29 mouse cellular contexts compared by ENCODE assay signal in genomic region chr16:38609092-38609491, GRCm38 (mm10). TPM values are rescaled to one million over a fixed set of nuclear protein-coding genes. Genes with fewer than 3 reads are reported as not detected.
DNase-seq lines count a peak whose midpoint lies in the region; ATAC-seq and TF ChIP-seq lines count a peak whose summit lies in the region.
"Had no signal": no experiment of that assay in that cellular context is flagged by ENCODE, and none has a peak within 500 bp of the region (broad histone marks: within the 10 kb centered on the region; RNA-seq: fewer than 3 reads in every experiment).

No protein-coding gene starts in this region.

- H3K9me3 ChIP-seq in kidney, embryonic 15.5 days (replicated peaks) = peaks cover 3% of the 10 kb centered on the region; the same call in 1 of the 2 replicates
- no peaks in the 10 kb centered on the region for H3K9me3 ChIP-seq in liver, embryonic 11.5 days (ENCODE audit: control insufficient read depth, low read length)
- H3K9me3 ChIP-seq: embryonic facial prominence, embryonic 15.5 days; forebrain, embryonic 15.5 days; hindbrain, embryonic 13.5 days; limb, embryonic 10.5 days; limb, embryonic 15.5 days; midbrain, embryonic 13.5 days had no signal

- peaks cover 43% of the 10 kb centered on the region for H3K36me3 ChIP-seq in kidney, embryonic 15.5 days
- H3K36me3 ChIP-seq in testis, adult 2 months (ENCODE audit: control insufficient read depth, insufficient read depth, low read length) = no peaks in the 10 kb centered on the region
- H3K36me3 ChIP-seq in liver, embryonic 11.5 days (ENCODE audit: control insufficient read depth, insufficient read depth, low read length) = peaks cover 11% of the 10 kb centered on the region
- H3K36me3 ChIP-seq: forebrain, embryonic 15.5 days had no signal

- no peak for TF ChIP-seq CTCF in testis, adult 2 months (IDR thresholded peaks at IDR 0.05; ENCODE audit: control insufficient read depth, insufficient read depth, insufficient replicate concordance, low read depth, low read length)

- no peak for ATAC-seq in kidney, embryonic 15.5 days (replicated peaks; ENCODE audit: low FRiP score)
- ATAC-seq in common myeloid progenitor, adult 5-6 weeks (replicated peaks; ENCODE audit: low read depth, poor library complexity, severe bottlenecking) = 0 out of 2 replicates have a peak, but pooled peaks have one; percentile 32
- peak; percentile 57; the same call in 1 of the 2 replicates for ATAC-seq in megakaryocyte-erythroid progenitor cell, adult 5-6 weeks (replicated peaks; ENCODE audit: low FRiP score, low TSS enrichment, poor library complexity, severe bottlenecking)
- ATAC-seq in liver, embryonic 11.5 days (replicated peaks; ENCODE audit: low FRiP score) = no peak
- ATAC-seq: CD4-positive, CD25-positive, alpha-beta regulatory T cell, adult 4 months; forebrain, embryonic 15.5 days; midbrain, embryonic 13.5 days; Patski had no signal

- H3K4me1 ChIP-seq in kidney, embryonic 15.5 days = no peaks in the 10 kb centered on the region
- H3K4me1 ChIP-seq in testis, adult 2 months (ENCODE audit: control insufficient read depth, insufficient read depth, low read length) = no peaks in the 10 kb centered on the region; the same call in 1 of the 2 replicates
- H3K4me1 ChIP-seq in liver, embryonic 11.5 days (replicated peaks; ENCODE audit: control insufficient read depth, insufficient read depth, low read length) = no peaks in the 10 kb centered on the region
- H3K4me1 ChIP-seq: embryonic facial prominence, embryonic 15.5 days; forebrain, embryonic 15.5 days; hindbrain, embryonic 13.5 days; limb, embryonic 10.5 days; midbrain, embryonic 13.5 days had no signal

- H3K27me3 ChIP-seq in kidney, embryonic 15.5 days = no peaks in the 10 kb centered on the region
- no peaks in the 10 kb centered on the region for H3K27me3 ChIP-seq in testis, adult 2 months (ENCODE audit: control insufficient read depth, insufficient read depth, low read length)
- no peaks in the 10 kb centered on the region for H3K27me3 ChIP-seq in liver, embryonic 11.5 days (replicated peaks; ENCODE audit: control insufficient read depth, insufficient read depth, low read length)
- H3K27me3 ChIP-seq: embryonic facial prominence, embryonic 15.5 days; forebrain, embryonic 15.5 days; hindbrain, embryonic 13.5 days; limb, embryonic 15.5 days; midbrain, embryonic 13.5 days; neural tube, embryonic 13.5 days; Patski had no signal

- H3K9ac ChIP-seq in kidney, embryonic 15.5 days = no peak overlapping the region
- H3K9ac ChIP-seq in liver, embryonic 11.5 days (ENCODE audit: low read depth, low read length) = no peak overlapping the region
- H3K9ac ChIP-seq: embryonic facial prominence, embryonic 15.5 days; forebrain, embryonic 15.5 days; hindbrain, embryonic 13.5 days; limb, embryonic 15.5 days; liver, embryonic 14.5 days; midbrain, embryonic 13.5 days; neural tube, embryonic 13.5 days had no signal

- no peak for TF ChIP-seq POLR2A in testis, adult 2 months (IDR thresholded peaks at IDR 0.05; ENCODE audit: control insufficient read depth, low read depth, low read length)

- DNase-seq in kidney, postnatal 36 days = no peak
- DNase-seq in testis, postnatal 14 days (ENCODE audit: low spot score) = no peak
- DNase-seq in right cerebral cortex, postnatal 36 days (ENCODE audit: low spot score in 2 of 2) = no peak
- DNase-seq in liver, embryonic 11.5 days (ENCODE audit: low spot score) = no peak
- DNase-seq: adrenal gland, postnatal 14 days; cerebellum, adult 11 months; cerebellum, adult 9-10 months; cerebellum, postnatal 36 days; gastrocnemius, postnatal 14 days; heart, postnatal 36 days; kidney, adult 18-20 months; layer of hippocampus, adult 9-11 months; lung, adult 2 months; lung, postnatal 10 days had no signal

- H3K27ac ChIP-seq in kidney, embryonic 15.5 days = no peak overlapping the region
- H3K27ac ChIP-seq in testis, adult 2 months (ENCODE audit: control insufficient read depth, insufficient read depth, low read depth, low read length) = no peak overlapping the region
- no peak overlapping the region for H3K27ac ChIP-seq in liver, embryonic 11.5 days (ENCODE audit: low read depth, low read length)
- H3K27ac ChIP-seq: embryonic facial prominence, embryonic 15.5 days; forebrain, embryonic 15.5 days; hindbrain, embryonic 13.5 days; limb, embryonic 10.5 days; limb, embryonic 15.5 days; liver, embryonic 14.5 days; midbrain, embryonic 13.5 days; neural tube, embryonic 13.5 days had no signal

- peak overlapping the region; percentile 37 for H3K4me2 ChIP-seq in kidney, embryonic 15.5 days
- no peak overlapping the region for H3K4me2 ChIP-seq in liver, embryonic 11.5 days
- H3K4me2 ChIP-seq: embryonic facial prominence, embryonic 15.5 days; forebrain, embryonic 15.5 days; heart, embryonic 11.5 days; hindbrain, embryonic 13.5 days; limb, embryonic 15.5 days; midbrain, embryonic 13.5 days; neural tube, embryonic 13.5 days had no signal

- H3K4me3 ChIP-seq in kidney, embryonic 15.5 days (replicated peaks) = no peak overlapping the region
- H3K4me3 ChIP-seq in testis, adult 2 months (ENCODE audit: control insufficient read depth, low read depth, low read length) = peak overlapping the region; percentile 24; the same call in 1 of the 2 replicates
- no peak overlapping the region for H3K4me3 ChIP-seq in liver, embryonic 11.5 days (ENCODE audit: low read depth, low read length)
- H3K4me3 ChIP-seq: embryonic facial prominence, embryonic 15.5 days; forebrain, embryonic 15.5 days; hindbrain, embryonic 13.5 days; limb, embryonic 10.5 days; limb, embryonic 15.5 days; midbrain, embryonic 13.5 days; neural tube, embryonic 13.5 days had no signal

- WGBS in kidney, embryonic 15.5 days = 58% methylated on average over 18 of the region's 18 CpGs
- WGBS in liver, embryonic 11.5 days = 75% methylated on average over 18 of the region's 18 CpGs

RNA-seq across cellular contexts. Expression of gene Tmem39a, which starts 50.6 kb away (rescaled TPM):
- 118 and 125 TPM in 2 replicates for polyA plus RNA-seq in kidney, embryonic 15.5 days (2015; fragmentation: Nextera tagmentation; extraction: Ambion mirVana)
- polyA plus RNA-seq in testis, adult 2 months (2012; rRNA removed) = 43.7 and 45.1 TPM in 2 replicates
- 30.0 and 76.3 TPM in 2 replicates for total RNA-seq in common myeloid progenitor, adult 5-6 weeks (2017)
- total RNA-seq in megakaryocyte-erythroid progenitor cell, adult 5-6 weeks (2014; fragmentation: Nextera tagmentation) = 32.5 and 48.5 TPM in 2 replicates
- total RNA-seq in megakaryocyte-erythroid progenitor cell, adult 5-6 weeks (2017) = 23.8 and 51.7 TPM in 2 replicates
- polyA plus RNA-seq in liver, embryonic 11.5 days (2014; fragmentation: Nextera tagmentation; extraction: Ambion mirVana) = 88.7 and 89.3 TPM in 2 replicates

RNA-seq across cellular contexts. Expression of gene Poglut1, which starts 59.0 kb away (rescaled TPM):
- polyA plus RNA-seq in kidney, embryonic 15.5 days (2015; fragmentation: Nextera tagmentation; extraction: Ambion mirVana) = 58.0 and 60.6 TPM in 2 replicates
- 3.9 and 4.3 TPM in 2 replicates for polyA plus RNA-seq in testis, adult 2 months (2012; rRNA removed)
- total RNA-seq in common myeloid progenitor, adult 5-6 weeks (2017) = 21.7 and 22.6 TPM in 2 replicates
- 22.2 and 32.6 TPM in 2 replicates for total RNA-seq in megakaryocyte-erythroid progenitor cell, adult 5-6 weeks (2014; fragmentation: Nextera tagmentation)
- 21.9 and 23.2 TPM in 2 replicates for total RNA-seq in megakaryocyte-erythroid progenitor cell, adult 5-6 weeks (2017)
- 31.0 and 34.1 TPM in 2 replicates for polyA plus RNA-seq in liver, embryonic 11.5 days (2014; fragmentation: Nextera tagmentation; extraction: Ambion mirVana)

Comparison
In these comparisons a context has a peak if more than half of its experiments do, and no peak if none do; other contexts are left out.
1. ATAC-seq: peak in common myeloid progenitor, adult 5-6 weeks (single experiment) and megakaryocyte-erythroid progenitor cell, adult 5-6 weeks (single experiment); none in kidney, embryonic 15.5 days (single experiment) and liver, embryonic 11.5 days (single experiment).